Mouse (Mus musculus): ENCODE results near the gene Tm9sf2. TPM values are rescaled to one million over a fixed set of nuclear protein-coding genes. Genes with fewer than 3 reads are reported as not detected.

The Tm9sf2 gene
- polyA plus RNA-seq, 1 experiment, result 64.1 TPM

DNA sequence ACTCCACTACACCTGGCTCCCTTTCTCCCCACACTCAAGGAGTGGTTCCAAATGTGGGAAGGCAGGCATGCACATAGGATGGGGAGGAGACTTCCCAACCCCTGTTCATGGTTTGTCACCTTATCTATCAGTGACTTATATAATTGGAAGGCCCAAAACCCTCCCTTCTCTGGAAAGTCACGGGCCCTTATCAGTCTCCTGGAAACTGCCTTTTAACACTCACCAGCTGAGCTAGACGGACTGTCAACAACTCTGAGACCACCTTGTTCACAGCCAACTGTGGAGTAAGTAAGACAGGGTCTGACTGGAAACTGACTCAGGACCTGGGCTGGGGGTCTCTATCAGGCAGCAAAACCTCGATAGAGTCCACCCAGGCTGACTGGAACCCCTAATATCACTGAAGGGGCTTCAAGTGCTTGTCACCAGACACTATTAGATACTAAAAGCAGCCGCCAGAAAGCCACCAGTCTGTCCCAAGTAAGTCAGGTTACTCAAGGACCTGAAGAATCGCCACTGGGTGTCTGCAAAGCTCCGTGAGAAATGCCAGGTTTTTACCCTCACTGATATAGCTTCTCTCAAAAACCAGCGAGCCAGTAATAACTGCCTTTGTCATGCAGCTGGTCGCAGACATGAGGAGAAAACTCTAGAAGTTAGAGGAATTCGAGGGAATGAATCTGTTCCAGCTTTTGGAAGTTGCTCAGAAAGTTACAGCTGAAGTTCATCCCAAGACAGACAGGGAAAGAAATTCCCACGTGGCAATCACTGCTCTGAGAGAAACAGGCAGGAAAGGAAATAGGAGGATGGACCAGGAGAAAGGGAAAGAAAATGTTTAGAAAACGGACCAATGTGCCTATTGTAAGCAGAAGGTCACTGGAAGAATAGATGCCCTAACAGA lies 37.8 kb upstream of the Tm9sf2 start:
- Histone ChIP-seq H3K36me3 (ENCODE audit: control insufficient read depth, insufficient read depth) (no peaks in the 10 kb centered on the region), H3K4me3 (no peak overlapping the region), H3K4me2 (ENCODE audit: low read depth) (peak overlapping the region; percentile 24), H3K79me2 (ENCODE audit: control insufficient read depth, insufficient read depth) (no peaks in the 10 kb centered on the region), H3K27me3 (ENCODE audit: control insufficient read depth, insufficient read depth, insufficient read length) (no peaks in the 10 kb centered on the region), H3ac (ENCODE audit: control insufficient read depth, insufficient read length) (no peak overlapping the region)
- no peak for TF ChIP-seq REST (IDR thresholded peaks at IDR 0.05; ENCODE audit: insufficient read depth, insufficient read length)
- TF ChIP-seq USF1 (IDR thresholded peaks at IDR 0.05; ENCODE audit: low read depth), result no peak
- no peak for TF ChIP-seq SRF (IDR thresholded peaks at IDR 0.05; ENCODE audit: control insufficient read depth, insufficient read length, low read depth)
- TF ChIP-seq MYOD1 (IDR thresholded peaks at IDR 0.05; ENCODE audit: control insufficient read depth in 1 of 3, insufficient read length in 2 of 3, low read depth in 2 of 3), result no peak
- no peak for TF ChIP-seq TCF3 (IDR thresholded peaks at IDR 0.05; ENCODE audit: insufficient read length, low read depth)
- no peak for TF ChIP-seq CEBPB (IDR thresholded peaks at IDR 0.05; ENCODE audit: insufficient read depth, poor library complexity, severe bottlenecking)
- no peak for TF ChIP-seq E2F4 (IDR thresholded peaks at IDR 0.05; ENCODE audit: insufficient read depth)
- no peak for TF ChIP-seq POLR2AphosphoS2 (IDR thresholded peaks at IDR 0.05; ENCODE audit: insufficient read length, low read depth)

DNA sequence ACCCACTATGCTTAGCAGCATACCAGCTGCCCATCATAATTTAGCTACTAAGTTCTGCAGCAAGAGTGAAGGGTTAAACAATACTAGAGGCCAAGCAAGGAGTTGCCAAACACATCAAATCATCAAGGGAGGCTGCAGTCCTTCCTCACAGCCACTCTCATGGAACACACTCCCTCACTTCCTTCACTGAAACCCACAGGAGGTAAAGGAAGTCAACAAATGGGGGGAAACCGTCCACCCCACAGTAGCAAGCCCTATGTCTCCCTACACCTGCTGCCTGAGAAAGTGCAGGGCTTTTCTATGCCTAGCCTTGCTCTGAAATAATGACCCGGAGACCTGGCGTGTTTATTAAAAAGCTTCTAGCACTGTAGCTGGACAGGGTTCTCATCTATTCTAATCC lies 36.9 kb upstream of the Tm9sf2 start:
- no peaks in the 10 kb centered on the region for H3K27me3 ChIP-seq (ENCODE audit: control insufficient read depth, insufficient read depth, insufficient read length)
- no peak overlapping the region for H3K4me2 ChIP-seq (ENCODE audit: low read depth)
- H3K4me3 ChIP-seq, result no peak overlapping the region

DNA sequence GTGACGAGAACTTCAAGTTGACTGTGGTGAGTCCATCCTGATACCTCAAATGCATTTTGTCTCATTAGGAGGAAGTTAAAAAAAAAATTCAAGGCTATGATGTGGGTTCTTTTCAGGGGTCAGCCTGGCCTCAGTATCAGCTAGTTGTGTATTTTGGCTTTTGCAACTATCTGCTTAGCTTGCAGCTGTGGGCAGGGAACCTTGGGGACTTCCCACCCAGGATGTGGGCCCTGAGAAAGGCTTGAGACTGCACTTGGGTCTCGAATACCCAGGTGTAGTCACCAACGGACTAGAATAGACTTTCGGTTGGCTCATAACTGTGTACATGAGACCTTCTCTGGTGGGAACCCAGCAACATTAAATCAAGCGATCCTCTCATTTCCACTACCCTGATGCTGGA lies 33.4 kb upstream of the Tm9sf2 start:
- TF ChIP-seq USF1 (IDR thresholded peaks at IDR 0.05; ENCODE audit: low read depth) (no peak), MYOG (IDR thresholded peaks at IDR 0.05; ENCODE audit: control insufficient read depth in 1 of 3, insufficient read depth in 1 of 3, insufficient read length in 2 of 3, low read depth in 2 of 3) (no peak), TCF3 (IDR thresholded peaks at IDR 0.05; ENCODE audit: insufficient read length, low read depth) (no peak), CEBPB (IDR thresholded peaks at IDR 0.05; ENCODE audit: insufficient read depth, poor library complexity, severe bottlenecking) (no peak), POLR2AphosphoS2 (IDR thresholded peaks at IDR 0.05; ENCODE audit: insufficient read length, low read depth) (no peak), MAX (IDR thresholded peaks at IDR 0.05; ENCODE audit: low read depth) (no peak), E2F4 (IDR thresholded peaks at IDR 0.05; ENCODE audit: insufficient read depth) (no peak), REST (IDR thresholded peaks at IDR 0.05; ENCODE audit: insufficient read depth, insufficient read length) (no peak), MYOD1 (IDR thresholded peaks at IDR 0.05; ENCODE audit: control insufficient read depth in 1 of 3, insufficient read length in 2 of 3, low read depth in 2 of 3) (no peak), POLR2A (IDR thresholded peaks at IDR 0.05; ENCODE audit: insufficient read length, low read depth) (no peak), SRF (IDR thresholded peaks at IDR 0.05; ENCODE audit: control insufficient read depth, insufficient read length, low read depth) (no peak), TCF12 (IDR thresholded peaks at IDR 0.05; ENCODE audit: insufficient read depth, poor library complexity, severe bottlenecking) (no peak)
- peaks cover 6% of the 10 kb centered on the region for H3K27me3 ChIP-seq (ENCODE audit: control insufficient read depth, insufficient read depth, insufficient read length)
- no peak overlapping the region for H3K4me3 ChIP-seq
- no peaks in the 10 kb centered on the region for H3K79me2 ChIP-seq (ENCODE audit: control insufficient read depth, insufficient read depth)
- H3ac ChIP-seq (ENCODE audit: control insufficient read depth, insufficient read length), result no peak overlapping the region
- no peak overlapping the region for H3K4me2 ChIP-seq (ENCODE audit: low read depth)
- H3K36me3 ChIP-seq (ENCODE audit: control insufficient read depth, insufficient read depth), result no peaks in the 10 kb centered on the region

More for the DNA sequence above, 36.9 kb upstream of the Tm9sf2 start:
- H3K36me3 ChIP-seq (ENCODE audit: control insufficient read depth, insufficient read depth), result no peaks in the 10 kb centered on the region
- no peaks in the 10 kb centered on the region for H3K79me2 ChIP-seq (ENCODE audit: control insufficient read depth, insufficient read depth)
- TF ChIP-seq MYOG (IDR thresholded peaks at IDR 0.05; ENCODE audit: control insufficient read depth in 1 of 3, insufficient read depth in 1 of 3, insufficient read length in 2 of 3, low read depth in 2 of 3) (no peak), USF1 (IDR thresholded peaks at IDR 0.05; ENCODE audit: low read depth) (no peak), REST (IDR thresholded peaks at IDR 0.05; ENCODE audit: insufficient read depth, insufficient read length) (no peak), MAX (IDR thresholded peaks at IDR 0.05; ENCODE audit: low read depth) (no peak)
- no peak overlapping the region for H3ac ChIP-seq (ENCODE audit: control insufficient read depth, insufficient read length)

DNA sequence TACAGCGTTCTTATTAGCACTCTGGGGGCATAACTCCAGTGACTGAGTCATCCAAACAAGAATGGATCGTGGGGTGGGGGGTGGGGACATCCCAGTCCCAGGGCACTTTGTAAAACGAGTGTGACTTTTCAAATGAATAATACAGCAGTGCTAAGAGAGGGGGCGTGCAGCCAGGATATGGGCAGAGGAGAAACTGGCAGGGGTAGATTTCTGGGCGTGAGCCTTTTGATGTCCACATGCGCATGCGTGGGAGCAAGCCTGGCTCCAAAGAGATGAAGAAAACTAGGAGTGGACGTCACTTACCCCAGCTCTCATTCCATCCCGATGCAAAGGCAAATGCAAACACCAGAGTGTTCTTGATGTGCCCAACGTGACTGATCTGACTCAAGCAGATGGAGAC lies 32.5 kb upstream of the Tm9sf2 start:
- H3ac ChIP-seq (ENCODE audit: control insufficient read depth, insufficient read length), result no peak overlapping the region
- H3K4me3 ChIP-seq, result no peak overlapping the region
- no peaks in the 10 kb centered on the region for H3K36me3 ChIP-seq (ENCODE audit: control insufficient read depth, insufficient read depth)
- no peaks in the 10 kb centered on the region for H3K79me2 ChIP-seq (ENCODE audit: control insufficient read depth, insufficient read depth)
- TF ChIP-seq MAX (IDR thresholded peaks at IDR 0.05; ENCODE audit: low read depth) (no peak), POLR2A (IDR thresholded peaks at IDR 0.05; ENCODE audit: insufficient read length, low read depth) (no peak), REST (IDR thresholded peaks at IDR 0.05; ENCODE audit: insufficient read depth, insufficient read length) (no peak), MYOD1 (IDR thresholded peaks at IDR 0.05; ENCODE audit: control insufficient read depth in 1 of 3, insufficient read length in 2 of 3, low read depth in 2 of 3) (no peak), TCF12 (IDR thresholded peaks at IDR 0.05; ENCODE audit: insufficient read depth, poor library complexity, severe bottlenecking) (no peak), CEBPB (IDR thresholded peaks at IDR 0.05; ENCODE audit: insufficient read depth, poor library complexity, severe bottlenecking) (no peak), TCF3 (IDR thresholded peaks at IDR 0.05; ENCODE audit: insufficient read length, low read depth) (no peak), SRF (IDR thresholded peaks at IDR 0.05; ENCODE audit: control insufficient read depth, insufficient read length, low read depth) (no peak), POLR2AphosphoS2 (IDR thresholded peaks at IDR 0.05; ENCODE audit: insufficient read length, low read depth) (no peak), E2F4 (IDR thresholded peaks at IDR 0.05; ENCODE audit: insufficient read depth) (no peak), USF1 (IDR thresholded peaks at IDR 0.05; ENCODE audit: low read depth) (no peak), MYOG (IDR thresholded peaks at IDR 0.05; ENCODE audit: control insufficient read depth in 1 of 3, insufficient read depth in 1 of 3, insufficient read length in 2 of 3, low read depth in 2 of 3) (no peak)
- H3K27me3 ChIP-seq (ENCODE audit: control insufficient read depth, insufficient read depth, insufficient read length), result peaks cover 6% of the 10 kb centered on the region
- H3K4me2 ChIP-seq (ENCODE audit: low read depth), result peak overlapping the region; percentile 30

Measured in myocyte (in vitro differentiated cells).